8 mouse cellular contexts compared by ENCODE assay signal in genomic region chr2:158550067-158550466, GRCm38 (mm10). TPM values are rescaled to one million over a fixed set of nuclear protein-coding genes. Genes with fewer than 3 reads are reported as not detected.
DNase-seq lines count a peak whose midpoint lies in the region; ATAC-seq lines count a peak whose summit lies in the region.

No protein-coding gene starts in this region.

- peak; percentile 58 for ATAC-seq in granulocyte monocyte progenitor cell, adult 5-6 weeks (replicated peaks; ENCODE audit: poor library complexity, severe bottlenecking)

- DNase-seq in CD8-positive naive resting alpha-beta T cell, adult 2 months (ENCODE audit: low read depth in 2 of 2, low spot score in 2 of 2) = peak; percentile 52 to 73
- peak; percentile 80 to 81 for DNase-seq in adrenal gland, adult 18-20 months (ENCODE audit: low spot score in 2 of 2)
- DNase-seq in embryo, embryonic 10.5 days (ENCODE audit: low spot score) = peak; percentile 88
- DNase-seq in layer of hippocampus, adult 8-10 months (ENCODE audit: low spot score in 2 of 2) = peak; percentile 61 to 80
- DNase-seq in lung, postnatal 36 days = peak; percentile 87
- peak; percentile 83 to 87 for DNase-seq in right cerebral cortex, adult 2 months (ENCODE audit: low spot score in 2 of 2)
- peak; percentile 79 for DNase-seq in urinary bladder, postnatal 14 days (ENCODE audit: low spot score)

RNA-seq across cellular contexts. Expression of gene Arhgap40, which starts 37.5 kb away (rescaled TPM):
- total RNA-seq in adrenal gland, adult 18-20 months (2021) = not detected
- total RNA-seq in granulocyte monocyte progenitor cell, adult 5-6 weeks (2014; fragmentation: Nextera tagmentation) = not detected in 2 replicates
- 2.9 TPM in 1 of 2 replicates, not detected in the other for total RNA-seq in granulocyte monocyte progenitor cell, adult 5-6 weeks (2017)
- under 1 TPM in 1 of 4 experiments, not detected in 3; 0.56 TPM for total RNA-seq in layer of hippocampus, adult 8-10 months (2022)

RNA-seq across cellular contexts. Expression of gene Adig, which starts 47.7 kb away (rescaled TPM):
- 100 to 1,000 TPM in 1 of 2 experiments, 10 to 100 TPM in 1; 75.7 to 130 TPM for total RNA-seq in adrenal gland, adult 18-20 months (2021)
- total RNA-seq in granulocyte monocyte progenitor cell, adult 5-6 weeks (2014; fragmentation: Nextera tagmentation) = not detected in 2 replicates
- total RNA-seq in granulocyte monocyte progenitor cell, adult 5-6 weeks (2017) = not detected in 2 replicates
- total RNA-seq in layer of hippocampus, adult 8-10 months (2022) = not detected

Comparison
In these comparisons a context has a peak if more than half of its experiments do, and no peak if none do; other contexts are left out.
1. Peak in every context shown above with its lines: DNase-seq and ATAC-seq.
2. RNA of gene Adig, which starts 47.7 kb away (total RNA-seq): 75.7 to 130 TPM in adrenal gland, adult 18-20 months; not detected in layer of hippocampus, adult 8-10 months and not detected in granulocyte monocyte progenitor cell, adult 5-6 weeks; every median in the first group is over 10 times any median in the second.